Mouse (Mus musculus) CH12.LX (cell line): ENCODE measurements around the gene Chac1. TPM values are rescaled to one million over a fixed set of nuclear protein-coding genes. Genes with fewer than 3 reads are reported as not detected.

ENCODE experiments used
- DNase-seq: peaks from one replicate; pipeline ENCODE4 v3.0.0-alpha.2; 2013; ENCODE audit errors: extremely low read depth
- H3K27ac ChIP-seq: 2 replicates; pipeline ENCODE4 v1.5.1; 2012; ENCODE audit warnings: low read depth, mild to moderate bottlenecking, control low read depth, moderate library complexity; ENCODE audit not compliant: insufficient read depth
- H3K27me3 ChIP-seq: replicated peaks from 2 replicates; pipeline ENCODE3; 2012; ENCODE audit warnings: inconsistent platforms
- H3K36me3 ChIP-seq, 2 experiments: replicated peaks in 1 of 2; 2 replicates each; pipeline versions ENCODE3 to v1.6.1; 2012; ENCODE audit warnings: inconsistent platforms in 1 of 2, low read length in 1 of 2, mild to moderate bottlenecking in 1 of 2, mixed read lengths in 1 of 2, moderate library complexity in 1 of 2; ENCODE audit not compliant: control insufficient read depth in 1 of 2, insufficient read depth in 1 of 2
- H3K4me1 ChIP-seq, 2 experiments: 2 replicates each; pipeline ENCODE4 v1.6.1; 2012; ENCODE audit warnings: inconsistent platforms in 1 of 2, moderate library complexity in 1 of 2; ENCODE audit not compliant: insufficient read depth in 2 of 2, control insufficient read depth in 1 of 2
- H3K4me2 ChIP-seq: 2 replicates; pipeline ENCODE4 v1.6.1; 2012; ENCODE audit warnings: low read depth, mild to moderate bottlenecking, control low read depth; ENCODE audit not compliant: poor library complexity, insufficient read depth, severe bottlenecking
- H3K4me3 ChIP-seq, 3 experiments: fragments of 150-350 bp in 1 of 3; sonication (generic) in 1 of 3; replicated peaks in 1 of 3; 2 replicates each; pipeline versions ENCODE3 to v1.5.1; 2011 to 2012; ENCODE audit warnings: low read depth in 2 of 3, low read length in 2 of 3, mild to moderate bottlenecking in 2 of 3, moderate library complexity in 2 of 3, control low read depth in 1 of 3, improper control_type of control experiment in 1 of 3, inconsistent platforms in 1 of 3, mixed read lengths in 1 of 3; ENCODE audit not compliant: poor library complexity in 1 of 3
- H3K79me2 ChIP-seq: replicated peaks from 2 replicates; pipeline ENCODE4 v1.6.1; 2012; ENCODE audit warnings: mild to moderate bottlenecking, moderate library complexity; ENCODE audit not compliant: control insufficient read depth, poor library complexity, insufficient read depth, severe bottlenecking; ENCODE audit errors: extremely low read depth
- H3K9ac ChIP-seq: 2 replicates; pipeline ENCODE4 v1.6.1; 2012; ENCODE audit warnings: low read depth, mild to moderate bottlenecking, control low read depth, moderate library complexity; ENCODE audit not compliant: insufficient read depth
- H3K9me3 ChIP-seq: replicated peaks from 2 replicates; pipeline ENCODE3; 2012; ENCODE audit warnings: low read length, inconsistent platforms, mixed read lengths
- BHLHE40 ChIP-seq: IDR thresholded peaks from 2 replicates; pipeline ENCODE4 v1.6.1; 2011; ENCODE audit warnings: mild to moderate bottlenecking, low read depth, low read length, improper control_type of control experiment
- CHD1 ChIP-seq: IDR thresholded peaks from 2 replicates; pipeline ENCODE4 v1.6.1; 2012; ENCODE audit warnings: low read depth, low read length, improper control_type of control experiment, inconsistent platforms
- CHD2 ChIP-seq: IDR thresholded peaks from 2 replicates; pipeline ENCODE4 v1.6.1; 2011; ENCODE audit warnings: low read length, improper control_type of control experiment
- E2F4 ChIP-seq: IDR thresholded peaks from 2 replicates; pipeline ENCODE4 v1.6.1; 2011; ENCODE audit warnings: low read depth, low read length, improper control_type of control experiment; ENCODE audit not compliant: insufficient replicate concordance
- ELF1 ChIP-seq: IDR thresholded peaks from 2 replicates; pipeline ENCODE4 v1.6.1; 2014; ENCODE audit warnings: low read depth, mild to moderate bottlenecking, inconsistent platforms, low read length, improper control_type of control experiment
- EP300 ChIP-seq: IDR thresholded peaks from 2 replicates; pipeline ENCODE4 v1.6.1; 2011; ENCODE audit warnings: low read length, improper control_type of control experiment
- GABPA ChIP-seq: IDR thresholded peaks from 2 replicates; pipeline ENCODE4 v1.6.1; 2012; ENCODE audit warnings: low read depth, low read length, improper control_type of control experiment, inconsistent platforms; ENCODE audit not compliant: insufficient replicate concordance
- HCFC1 ChIP-seq: IDR thresholded peaks from 2 replicates; pipeline ENCODE4 v1.6.1; 2012; ENCODE audit warnings: low read depth, mild to moderate bottlenecking, inconsistent platforms, low read length, improper control_type of control experiment
- KAT2A ChIP-seq: IDR thresholded peaks from 2 replicates; pipeline ENCODE4 v1.6.1; 2012; ENCODE audit warnings: low read length, improper control_type of control experiment, inconsistent platforms; ENCODE audit not compliant: insufficient replicate concordance
- MAX ChIP-seq: IDR thresholded peaks from 2 replicates; pipeline ENCODE4 v1.6.1; 2011; ENCODE audit warnings: low read length, improper control_type of control experiment
- MAZ ChIP-seq: IDR thresholded peaks from 2 replicates; pipeline ENCODE4 v1.6.1; 2012; ENCODE audit warnings: low read depth, mild to moderate bottlenecking, inconsistent platforms, low read length, improper control_type of control experiment, moderate library complexity
- MXI1 ChIP-seq: IDR thresholded peaks from 2 replicates; pipeline ENCODE4 v1.6.1; 2011; ENCODE audit warnings: mild to moderate bottlenecking, low read depth, low read length, improper control_type of control experiment
- NELFE ChIP-seq: IDR thresholded peaks from 2 replicates; pipeline ENCODE4 v1.6.1; 2011; ENCODE audit warnings: low read depth, low read length, improper control_type of control experiment
- NRF1 ChIP-seq: IDR thresholded peaks from 2 replicates; pipeline ENCODE4 v1.6.1; 2014; ENCODE audit warnings: low read depth, mild to moderate bottlenecking, inconsistent platforms, low read length, improper control_type of control experiment, moderate library complexity
- POLR2A ChIP-seq: IDR thresholded peaks from 2 replicates; pipeline ENCODE4 v1.6.1; 2011; ENCODE audit warnings: low read depth, mild to moderate bottlenecking, improper control_type of control experiment, low read length
- SIN3A ChIP-seq: IDR thresholded peaks from 2 replicates; pipeline ENCODE4 v1.6.1; 2012; ENCODE audit warnings: low read length, improper control_type of control experiment, inconsistent platforms
- SMC3 ChIP-seq: IDR thresholded peaks from 2 replicates; pipeline ENCODE4 v1.6.1; 2011; ENCODE audit warnings: low read depth, low read length, improper control_type of control experiment
- UBTF ChIP-seq: IDR thresholded peaks from 2 replicates; pipeline ENCODE4 v1.6.1; 2012; ENCODE audit warnings: low read depth, mild to moderate bottlenecking, inconsistent platforms, low read length, improper control_type of control experiment, moderate library complexity
- USF2 ChIP-seq: conservative IDR thresholded peaks from 2 replicates; pipeline ENCODE4 v1.6.1; 2011; ENCODE audit warnings: low read depth, low read length, improper control_type of control experiment
- ZC3H11A ChIP-seq: IDR thresholded peaks from 2 replicates; pipeline ENCODE4 v1.6.1; 2012; ENCODE audit warnings: low read depth, mild to moderate bottlenecking, inconsistent platforms, low read length, improper control_type of control experiment
- ZKSCAN1 ChIP-seq: IDR thresholded peaks from 2 replicates; pipeline ENCODE4 v1.6.1; 2012; ENCODE audit warnings: low read depth, inconsistent platforms, low read length, improper control_type of control experiment, borderline replicate concordance
- ZMIZ1 ChIP-seq: IDR thresholded peaks from 2 replicates; pipeline ENCODE4 v1.6.1; 2012; ENCODE audit warnings: low read depth, mild to moderate bottlenecking, inconsistent platforms, low read length, improper control_type of control experiment
- dilution Hi-C: fragments of 300-500 bp; cut with MboI; formaldehyde crosslinking; loops from 2 replicates; pipeline ENCODE4 v1.14.3; 2020; ENCODE audit warnings: low sequenced_read_pairs; ENCODE audit not compliant: extremely low pct_unique_long_range_greater_than_20kb, extremely low pct_ligation_motif_present
- in situ Hi-C: fragments of 300-500 bp; cut with MboI; formaldehyde crosslinking; loops from 3 replicates; pipeline ENCODE4 v1.14.3; 2019; ENCODE audit warnings: low sequenced_read_pairs, low pct_ligation_motif_present, low pct_unique_long_range_greater_than_20kb, mixed read lengths
- polyA plus RNA-seq: library from polyadenylated mRNA; unstranded; fragments of >175 nt; gene quantifications from 2 replicates; pipeline ENCODE4 v1.2.1, GENCODE M21; 2012; ENCODE audit warnings: low read depth; ENCODE audit not compliant: insufficient read length
- total RNA-seq, 2 experiments: library from RNA; depleted of rRNA; stranded (reverse); fragments of 300-350 nt in 1 of 2; fragments of >200 nt in 1 of 2; gene quantifications; 2 replicates each; pipeline ENCODE4 v1.2.3; 2012 to 2014

The Chac1 gene
- total and polyA plus RNA-seq, 3 experiments, result 33.4 to 95.6 (median 49.2) TPM

DNA sequence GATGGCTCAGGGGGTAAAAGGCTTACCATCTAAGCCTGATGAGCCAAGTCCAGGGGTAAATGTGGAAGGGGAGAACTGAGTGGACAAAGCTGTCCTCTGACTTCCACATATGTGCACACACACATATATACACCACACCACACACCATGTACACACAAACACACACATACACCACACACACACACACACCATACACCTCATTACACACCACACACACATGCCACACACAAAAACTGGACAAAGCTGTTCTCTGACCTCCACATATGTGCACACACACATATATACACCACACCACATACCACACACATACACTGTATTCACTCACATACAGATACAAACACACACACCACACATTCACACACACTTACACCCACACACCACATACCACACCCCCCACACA lies 5.3 kb downstream of the Chac1 start:
- Histone ChIP-seq H3K4me3 (no peak overlapping the region), H3K4me2 (no peak overlapping the region), H3K9me3 (peaks cover 14% of the 10 kb centered on the region), H3K36me3 (peaks cover 33 to 40% of the 10 kb centered on the region in 2 experiments), H3K79me2 (peaks cover 27% of the 10 kb centered on the region), H3K9ac (no peak overlapping the region), H3K4me1 (peaks cover 34 to 72% of the 10 kb centered on the region in 2 experiments), H3K27me3 (no peaks in the 10 kb centered on the region), H3K27ac (no peak overlapping the region)
- dilution Hi-C loops (no loop called here), in situ Hi-C loops (no loop called here)
- peak; percentile 22 for DNase-seq
- TF ChIP-seq ZMIZ1 (peak; percentile 48; the same call in 1 of the 2 replicates), POLR2A (peak; percentile 40; the same call in 1 of the 2 replicates), EP300 (no peak), CHD2 (0 out of 2 replicates have a peak, but pooled peaks have one; percentile 4)

DNA sequence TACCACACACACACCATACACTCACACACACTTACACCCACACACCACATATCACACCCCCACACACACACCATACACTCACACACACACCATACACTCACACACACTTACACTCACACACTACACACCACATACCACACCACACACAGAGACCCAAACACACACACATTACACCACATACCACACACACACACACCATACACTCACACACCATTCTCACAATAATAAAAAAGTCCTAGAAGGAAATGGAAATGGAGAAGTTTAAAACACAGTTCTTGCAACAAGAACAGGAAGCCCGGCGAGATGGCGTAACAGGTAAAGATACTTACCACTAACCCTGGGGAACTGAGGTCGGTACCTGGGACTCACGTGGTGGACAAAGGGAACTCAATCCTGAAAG lies 5.8 kb downstream of the Chac1 start:
- Histone ChIP-seq H3K79me2 (peaks cover 22% of the 10 kb centered on the region), H3K27me3 (no peaks in the 10 kb centered on the region), H3K4me1 (peaks cover 34 to 72% of the 10 kb centered on the region in 2 experiments), H3K27ac (no peak overlapping the region), H3K9me3 (peaks cover 19% of the 10 kb centered on the region), H3K9ac (no peak overlapping the region), H3K36me3 (peaks cover 33 to 39% of the 10 kb centered on the region in 2 experiments), H3K4me3 (no peak overlapping the region), H3K4me2 (no peak overlapping the region)
- in situ Hi-C loops, result no loop called here
- no peak for DNase-seq
- dilution Hi-C loops, result no loop called here
- TF ChIP-seq HCFC1, result no peak
- no peak for TF ChIP-seq MXI1
- no peak for TF ChIP-seq NRF1
- TF ChIP-seq MAX, result no peak
- no peak for TF ChIP-seq SMC3
- TF ChIP-seq E2F4, result no peak
- no peak for TF ChIP-seq ZC3H11A
- no peak for TF ChIP-seq ZKSCAN1
- no peak for TF ChIP-seq KAT2A
- no peak for TF ChIP-seq NELFE
- TF ChIP-seq MAZ, result no peak
- no peak for TF ChIP-seq USF2
- TF ChIP-seq UBTF, result no peak
- no peak for TF ChIP-seq BHLHE40
- TF ChIP-seq EP300, result no peak
- no peak for TF ChIP-seq CHD1
- TF ChIP-seq ELF1, result no peak
- no peak for TF ChIP-seq GABPA
- no peak for TF ChIP-seq POLR2A
- TF ChIP-seq SIN3A, result no peak
